Mouse (Mus musculus) thymus, postnatal 4 days (tissue): ENCODE measurements at regions not wholly inside any gene's neighbourhood (a gene's known extent, or its start where the extent isn't known, plus 50 kb on each side); places are given as distances from the start of the nearest gene placed in this dataset.

Source experiments
- DNase-seq: peaks from one replicate; pipeline ENCODE4 v3.0.0; 2021

DNA sequence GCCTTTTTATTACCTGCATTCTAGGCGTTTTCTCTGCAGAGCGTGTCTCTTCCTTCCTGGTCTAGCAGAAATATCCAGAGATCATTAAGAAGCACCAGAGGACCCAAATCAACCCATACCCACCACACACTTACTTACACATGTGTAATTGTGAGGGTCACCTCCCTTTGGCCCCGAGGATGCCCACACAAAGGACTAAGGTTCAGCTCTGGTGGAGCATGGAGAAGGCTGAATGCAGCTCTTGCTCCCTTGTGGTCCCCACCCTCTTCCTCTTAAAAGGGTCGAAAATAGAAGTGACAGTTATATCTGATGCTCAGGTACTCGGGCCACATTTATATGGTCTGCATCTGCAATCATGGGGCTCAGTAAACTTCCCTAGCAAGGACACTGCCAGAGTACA, 164.5 kb upstream of the Glra1 start:
- DNase-seq: no peak

DNA sequence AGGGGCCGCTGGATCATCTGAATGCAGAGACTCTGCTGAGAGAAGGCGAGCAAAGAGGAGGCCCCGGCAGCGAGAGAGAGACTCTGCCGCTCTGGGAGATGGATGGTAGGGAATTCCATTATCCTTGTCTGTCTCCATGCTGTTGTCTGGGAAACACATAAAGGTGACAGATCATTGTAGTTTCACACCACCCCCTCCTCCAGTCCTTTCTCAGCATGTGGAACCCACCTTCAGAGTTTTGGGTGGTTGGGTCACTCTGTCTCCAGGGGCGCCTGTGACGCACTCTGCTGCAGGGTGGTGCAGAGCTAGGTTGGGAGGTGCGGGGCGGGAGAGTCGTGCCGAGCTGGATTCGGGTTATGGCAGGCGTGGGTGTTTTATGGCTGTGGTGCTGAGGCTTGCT, 164.1 kb upstream of the Glra1 start:
- DNase-seq: no peak

DNA sequence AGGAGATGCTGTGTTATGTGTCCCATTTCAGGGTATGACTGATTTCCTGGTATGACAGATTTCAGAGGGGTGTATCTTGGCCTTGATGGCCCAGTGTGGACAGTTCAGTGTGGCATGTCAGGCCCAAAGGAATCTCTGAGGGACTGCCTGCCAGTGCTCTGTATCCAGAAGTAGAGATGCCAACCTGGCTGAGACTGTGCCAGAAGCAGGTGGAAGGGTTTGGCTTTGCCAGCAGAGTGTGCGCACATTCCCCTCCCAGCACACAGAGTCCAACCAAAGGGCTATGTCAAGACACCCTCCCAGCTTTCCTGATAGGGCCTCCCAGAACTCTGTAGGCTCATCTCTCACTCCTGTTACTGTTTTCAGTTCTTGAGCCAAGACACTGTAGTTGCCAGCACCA, 156.8 kb upstream of the Glra1 start:
- no peak for DNase-seq
